Mouse (Mus musculus) intestine, postnatal 0 days (tissue): ENCODE results near the gene Epor. TPM values are rescaled to one million over a fixed set of nuclear protein-coding genes. Genes with fewer than 3 reads are reported as not detected.

Source experiments
- ATAC-seq: fragments of 200-750 bp; cut with Nextera tagmentation; 2 replicates; pipeline ENCODE4 v1.8.0; 2017; ENCODE audit warnings: mild to moderate bottlenecking, moderate TSS enrichment, moderate library complexity
- H3K27ac ChIP-seq: fragments of 300-500 bp; sonication (generic); 2 replicates; pipeline ENCODE4 v1.5.1; 2014; ENCODE audit warnings: mild to moderate bottlenecking, low read depth, low read length, moderate library complexity
- H3K27me3 ChIP-seq: fragments of 300-500 bp; sonication (generic); replicated peaks from 2 replicates; pipeline ENCODE4 v1.6.1; 2014; ENCODE audit warnings: low read length, mixed read lengths; ENCODE audit not compliant: control insufficient read depth, insufficient read depth
- H3K36me3 ChIP-seq: fragments of 300-500 bp; sonication (generic); 2 replicates; pipeline ENCODE4 v1.6.1; 2014; ENCODE audit warnings: mild to moderate bottlenecking, moderate library complexity; ENCODE audit not compliant: control insufficient read depth, insufficient read depth
- H3K4me1 ChIP-seq: fragments of 300-500 bp; sonication (generic); replicated peaks from 2 replicates; pipeline ENCODE4 v1.6.1; 2014; ENCODE audit warnings: antibody characterized with exemption, low read length, mixed read lengths; ENCODE audit not compliant: control insufficient read depth, insufficient read depth
- H3K4me2 ChIP-seq: fragments of 300-500 bp; sonication (generic); replicated peaks from 2 replicates; pipeline ENCODE4 v1.6.1; 2014; ENCODE audit warnings: low read depth, mild to moderate bottlenecking, moderate library complexity
- H3K4me3 ChIP-seq: fragments of 300-500 bp; sonication (generic); 2 replicates; pipeline ENCODE4 v1.5.1; 2014; ENCODE audit warnings: low read depth, low read length
- H3K9ac ChIP-seq: fragments of 300-500 bp; sonication (generic); 2 replicates; pipeline ENCODE4 v1.6.1; 2014; ENCODE audit warnings: mild to moderate bottlenecking, low read depth, low read length
- H3K9me3 ChIP-seq: fragments of 300-500 bp; sonication (generic); 2 replicates; pipeline ENCODE4 v1.6.1; 2016; ENCODE audit warnings: mixed run types; ENCODE audit not compliant: control insufficient read depth
- CTCF ChIP-seq: sonication (generic); IDR thresholded peaks from 2 replicates; pipeline ENCODE4 v1.5.1; 2016; ENCODE audit warnings: low read depth, mild to moderate bottlenecking, control low read depth, antibody characterized with exemption, moderate library complexity
- WGBS: fragments of 180-500 bp; shearing (Covaris S2); extraction: QIAGEN DNeasy Blood & Tissue Kit; methylation state at CpG from one replicate; pipeline ENCODE4 v1.1.7; 2014; 5-methylcytosine and 5-hydroxymethylcytosine counted together
- polyA plus RNA-seq: library from polyadenylated mRNA; unstranded; fragments of >200 nt; fragmentation: Nextera tagmentation; extraction: Ambion mirVana; gene quantifications from 2 replicates; pipeline ENCODE4 v1.2.1, GENCODE M21; 2015

Epor gene
- polyA plus RNA-seq, 1 experiment from 2014 or later: 3.8 TPM

GRCm38 (mm10) chr9:22001633-22002032 lies 38.3 kb upstream of the Epor start:
- Histone ChIP-seq H3K27ac (no peak overlapping the region), H3K9me3 (no peaks in the 10 kb centered on the region), H3K4me1 (peaks cover 4% of the 10 kb centered on the region), H3K4me2 (no peak overlapping the region), H3K36me3 (peaks cover 26% of the 10 kb centered on the region), H3K27me3 (no peaks in the 10 kb centered on the region), H3K9ac (no peak overlapping the region), H3K4me3 (no peak overlapping the region)
- 0 out of 2 replicates have a peak, but pooled peaks have one; percentile 7 for TF ChIP-seq CTCF
- ATAC-seq: no peak
- WGBS: 86% methylated on average over 4 of the region's 4 CpGs

GRCm38 (mm10) chr9:22000296-22000695 lies 37.0 kb upstream of the Epor start:
- H3K36me3 ChIP-seq: peaks cover 13% of the 10 kb centered on the region
- H3K4me1 ChIP-seq: peaks cover 4% of the 10 kb centered on the region
- no peak overlapping the region for H3K4me2 ChIP-seq
- no peaks in the 10 kb centered on the region for H3K9me3 ChIP-seq
- H3K27ac ChIP-seq: no peak overlapping the region
- TF ChIP-seq CTCF: no peak
- WGBS: 94% methylated on average over 6 of the region's 6 CpGs
- no peaks in the 10 kb centered on the region for H3K27me3 ChIP-seq
- ATAC-seq: no peak
- H3K9ac ChIP-seq: no peak overlapping the region
- no peak overlapping the region for H3K4me3 ChIP-seq

GRCm38 (mm10) chr9:21996178-21996867 lies 33.0 kb upstream of the Epor start:
- no peak for TF ChIP-seq CTCF
- Histone ChIP-seq H3K27ac (no peak overlapping the region), H3K9ac (no peak overlapping the region), H3K9me3 (no peaks in the 10 kb centered on the region), H3K4me2 (no peak overlapping the region), H3K36me3 (no peaks in the 10 kb centered on the region), H3K4me1 (no peaks in the 10 kb centered on the region), H3K27me3 (peaks cover 5% of the 10 kb centered on the region), H3K4me3 (no peak overlapping the region)
- no peak for ATAC-seq
- 84% methylated on average over 3 of the region's 3 CpGs for WGBS

- Histone ChIP-seq H3K4me1 (no peaks in the 10 kb centered on the region; the same call in 1 of the 2 replicates), H3K4me2 (no peak overlapping the region), H3K36me3 (no peaks in the 10 kb centered on the region), H3K27me3 (peaks cover 44% of the 10 kb centered on the region), H3K9me3 (no peaks in the 10 kb centered on the region), H3K4me3 (no peak overlapping the region), H3K27ac (no peak overlapping the region), H3K9ac (no peak overlapping the region)
- ATAC-seq: no peak
- 59% methylated on average over 4 of the region's 4 CpGs for WGBS
- no peak for TF ChIP-seq CTCF
Observed at GRCm38 (mm10) chr9:21992227-21992626, 28.9 kb upstream of the Epor start.

- no peak; the same call in 1 of the 2 replicates for TF ChIP-seq CTCF
- no peak within 1 kb of the TSS for H3K27ac ChIP-seq
- no peaks in the 10 kb centered on the region for H3K9me3 ChIP-seq
- no peaks in the 10 kb centered on the region; the same call in 1 of the 2 replicates for H3K4me1 ChIP-seq
- peak within 1 kb of the TSS; percentile 52 for H3K4me3 ChIP-seq
- 3% methylated on average over 42 of the region's 42 CpGs for WGBS
- peaks cover 44% of the 10 kb centered on the region for H3K27me3 ChIP-seq
- peak within 1 kb of the TSS; percentile 17; the same call in 1 of the 2 replicates for H3K9ac ChIP-seq
- 0 out of 2 replicates have a peak, but pooled peaks have one; percentile 17 for ATAC-seq
- H3K4me2 ChIP-seq: peak within 1 kb of the TSS; percentile 82
- H3K36me3 ChIP-seq: no peaks in the 10 kb centered on the region
Observed at GRCm38 (mm10) chr9:21989230-21990110, 26.2 kb upstream of the Epor start, which contains the start of gene Rgl3. TSS of gene Rgl3 (minus strand) at chr9:21989446.
